Mouse (Mus musculus) forebrain, embryonic 13.5 days (tissue): ENCODE results near the gene Pias1. TPM values are rescaled to one million over a fixed set of nuclear protein-coding genes. Genes with fewer than 3 reads are reported as not detected.
"Not testable (repeated sequence)": the region's sequence is repeated elsewhere in the genome, so short reads cannot be mapped to it uniquely, and the experiment has no call there.

ENCODE experiments used
- ATAC-seq: fragments of 200-750 bp; cut with Nextera tagmentation; 2 replicates; pipeline ENCODE4 v1.8.0; 2017
- H3K27ac ChIP-seq: fragments of 300-500 bp; sonication (generic); 2 replicates; pipeline ENCODE4 v1.5.1; 2015; ENCODE audit warnings: inconsistent platforms, mild to moderate bottlenecking, moderate library complexity
- H3K27me3 ChIP-seq: fragments of 300-500 bp; sonication (generic); 2 replicates; pipeline ENCODE4 v1.6.1; 2015; ENCODE audit warnings: mild to moderate bottlenecking, inconsistent platforms
- H3K36me3 ChIP-seq: fragments of 300-500 bp; sonication (generic); 2 replicates; pipeline ENCODE4 v1.6.1; 2015; ENCODE audit warnings: mild to moderate bottlenecking, inconsistent platforms; ENCODE audit not compliant: poor library complexity, severe bottlenecking
- H3K4me1 ChIP-seq: fragments of 300-500 bp; sonication (generic); 2 replicates; pipeline ENCODE4 v1.6.1; 2015; ENCODE audit warnings: inconsistent platforms
- H3K4me2 ChIP-seq: fragments of 300-500 bp; sonication (generic); 2 replicates; pipeline ENCODE4 v1.6.1; 2015; ENCODE audit warnings: inconsistent platforms, mild to moderate bottlenecking, moderate library complexity
- H3K4me3 ChIP-seq: fragments of 300-500 bp; sonication (generic); 2 replicates; pipeline ENCODE4 v1.5.1; 2015; ENCODE audit warnings: mild to moderate bottlenecking, inconsistent platforms
- H3K9ac ChIP-seq: fragments of 300-500 bp; sonication (generic); 2 replicates; pipeline ENCODE4 v1.6.1; 2015; ENCODE audit warnings: mild to moderate bottlenecking, inconsistent platforms
- H3K9me3 ChIP-seq: fragments of 300-500 bp; sonication (generic); replicated peaks from 2 replicates; pipeline ENCODE4 v1.6.1; 2016; ENCODE audit warnings: inconsistent platforms
- WGBS: fragments of 180-500 bp; shearing (Covaris S2); methylation state at CpG from one replicate; pipeline ENCODE4 v1.1.7; 2015; 5-methylcytosine and 5-hydroxymethylcytosine counted together
- polyA plus RNA-seq: library from polyadenylated mRNA; unstranded; fragments of >200 nt; fragmentation: Nextera tagmentation; extraction: Ambion mirVana; gene quantifications from 2 replicates; pipeline ENCODE4 v1.2.1, GENCODE M21; 2015

The Pias1 gene
- polyA plus RNA-seq, 1 experiment from 2014 or later = 57.1 TPM

GRCm38 (mm10) chr9:62877825-62878224 is 109.9 kb downstream of the Pias1 start:
- no peak overlapping the region for H3K4me2 ChIP-seq
- no peak overlapping the region for H3K4me3 ChIP-seq
- H3K36me3 ChIP-seq = peaks cover 27% of the 10 kb centered on the region
- WGBS = 85% methylated on average over 2 of the region's 2 CpGs
- no peaks in the 10 kb centered on the region for H3K27me3 ChIP-seq
- no peak overlapping the region for H3K9ac ChIP-seq
- no peak for ATAC-seq
- H3K27ac ChIP-seq = no peak overlapping the region
- no peaks in the 10 kb centered on the region for H3K4me1 ChIP-seq
- no peaks in the 10 kb centered on the region for H3K9me3 ChIP-seq

DNA sequence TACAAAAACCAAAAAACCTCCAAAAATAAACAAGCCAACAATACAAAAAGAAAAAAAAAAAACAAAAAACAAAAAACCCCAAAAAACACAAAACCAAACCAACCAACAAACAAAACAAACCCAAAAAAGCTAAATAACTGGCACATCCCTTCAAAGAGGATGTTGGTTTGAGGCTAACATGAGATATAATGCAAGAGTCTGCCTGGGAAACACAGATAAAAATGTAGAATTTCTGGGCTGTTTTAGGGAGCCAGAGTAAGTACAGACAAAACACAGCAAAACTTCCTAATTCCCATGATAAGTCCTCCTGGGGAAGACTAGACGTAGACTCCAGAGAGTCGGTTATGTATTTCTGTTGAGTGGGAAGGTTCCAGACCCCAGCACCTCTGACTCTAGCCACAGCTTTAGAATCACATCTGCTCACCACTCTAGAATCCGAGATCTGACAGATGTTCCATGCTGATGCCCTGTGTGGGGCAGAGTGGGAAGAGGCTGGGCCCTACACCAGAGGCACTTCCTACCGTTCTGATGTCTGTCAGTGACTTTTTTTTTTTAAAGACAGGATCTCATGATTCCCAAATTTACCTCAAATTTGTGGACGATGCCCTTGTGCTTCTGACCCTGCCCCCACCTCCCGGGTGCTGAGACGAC is 110.6 kb downstream of the Pias1 start:
- no peaks in the 10 kb centered on the region for H3K4me1 ChIP-seq
- H3K4me2 ChIP-seq = no peak overlapping the region
- no peaks in the 10 kb centered on the region for H3K27me3 ChIP-seq
- no peak overlapping the region for H3K27ac ChIP-seq
- WGBS = 93% methylated on average over 7 of the region's 7 CpGs
- peaks cover 21% of the 10 kb centered on the region for H3K36me3 ChIP-seq
- H3K9ac ChIP-seq = no peak overlapping the region
- no peaks in the 10 kb centered on the region for H3K9me3 ChIP-seq
- ATAC-seq = no peak
- H3K4me3 ChIP-seq = no peak overlapping the region

DNA sequence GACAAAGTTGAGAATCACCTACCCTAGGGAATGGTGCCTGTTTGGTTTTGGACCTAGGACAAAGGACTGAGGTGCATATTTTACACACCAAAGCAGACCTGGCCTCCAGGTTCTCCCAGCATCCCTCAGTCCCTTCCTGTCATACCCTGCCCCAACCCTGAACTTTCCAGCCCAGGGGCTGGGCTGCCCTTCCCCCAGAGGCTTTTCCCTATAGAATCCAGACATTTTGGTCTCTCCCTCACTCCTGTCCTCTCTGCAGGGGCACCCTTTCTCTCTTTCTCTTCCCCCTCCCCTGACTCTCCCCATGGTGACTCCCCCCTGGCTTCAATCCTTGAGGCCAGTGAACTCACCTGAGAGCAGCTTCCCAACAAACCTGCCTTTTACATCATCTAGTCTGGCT is 117.0 kb downstream of the Pias1 start:
- no peak overlapping the region for H3K27ac ChIP-seq
- H3K4me2 ChIP-seq = no peak overlapping the region
- H3K4me1 ChIP-seq = no peaks in the 10 kb centered on the region
- H3K36me3 ChIP-seq = no peaks in the 10 kb centered on the region
- H3K27me3 ChIP-seq = no peaks in the 10 kb centered on the region
- no peak for ATAC-seq
- no peak overlapping the region for H3K9ac ChIP-seq
- no peaks in the 10 kb centered on the region for H3K9me3 ChIP-seq
- no peak overlapping the region for H3K4me3 ChIP-seq

DNA sequence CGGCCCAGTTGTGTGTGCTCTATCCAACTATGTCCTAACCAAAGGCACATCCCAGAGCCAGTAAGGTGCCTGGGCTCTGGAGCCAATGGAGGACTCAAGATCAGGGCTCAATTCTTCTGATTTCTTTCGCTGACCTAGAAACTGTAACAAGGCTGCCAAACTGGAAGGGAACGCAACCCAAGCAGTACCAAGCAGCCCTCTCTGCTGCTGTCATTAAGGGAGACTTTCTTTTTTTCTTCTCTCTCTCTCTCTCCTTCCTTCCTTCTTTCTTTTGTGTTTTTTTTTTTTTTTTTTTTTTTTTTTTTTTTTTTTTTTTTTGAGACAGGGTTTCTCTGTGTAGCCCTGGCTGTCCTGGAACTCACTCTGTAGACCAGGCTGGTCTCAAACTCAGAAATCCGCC is 118.5 kb downstream of the Pias1 start:
- 90% methylated on average over 4 of the region's 4 CpGs for WGBS

GRCm38 (mm10) chr9:62860866-62861265 is 126.9 kb downstream of the Pias1 start:
- Histone ChIP-seq H3K4me3 (no peak overlapping the region), H3K4me2 (no peak overlapping the region), H3K9me3 (no peaks in the 10 kb centered on the region), H3K36me3 (no peaks in the 10 kb centered on the region), H3K9ac (no peak overlapping the region), H3K27me3 (peaks cover 12% of the 10 kb centered on the region; the same call in 1 of the 2 replicates), H3K4me1 (peaks cover 11% of the 10 kb centered on the region), H3K27ac (no peak overlapping the region)
- 53% methylated on average over 4 of the region's 4 CpGs for WGBS
- ATAC-seq = no peak

More for the DNA sequence above, 118.5 kb downstream of the Pias1 start:
- not testable (repeated sequence) for H3K4me2 ChIP-seq, H3K4me3 ChIP-seq, H3K9ac ChIP-seq, ATAC-seq, H3K9me3 ChIP-seq, H3K27me3 ChIP-seq, H3K27ac ChIP-seq, H3K36me3 ChIP-seq, H3K4me1 ChIP-seq

GRCm38 (mm10) chr9:62860102-62860501 is 127.6 kb downstream of the Pias1 start:
- H3K4me2 ChIP-seq, H3K4me3 ChIP-seq, H3K27ac ChIP-seq, H3K9me3 ChIP-seq, H3K9ac ChIP-seq, H3K36me3 ChIP-seq, ATAC-seq: not testable (repeated sequence)
- H3K27me3 ChIP-seq = peaks cover 12% of the 10 kb centered on the region; the same call in 1 of the 2 replicates
- 65% methylated on average over 7 of the region's 7 CpGs for WGBS
- peaks cover 11% of the 10 kb centered on the region for H3K4me1 ChIP-seq

DNA sequence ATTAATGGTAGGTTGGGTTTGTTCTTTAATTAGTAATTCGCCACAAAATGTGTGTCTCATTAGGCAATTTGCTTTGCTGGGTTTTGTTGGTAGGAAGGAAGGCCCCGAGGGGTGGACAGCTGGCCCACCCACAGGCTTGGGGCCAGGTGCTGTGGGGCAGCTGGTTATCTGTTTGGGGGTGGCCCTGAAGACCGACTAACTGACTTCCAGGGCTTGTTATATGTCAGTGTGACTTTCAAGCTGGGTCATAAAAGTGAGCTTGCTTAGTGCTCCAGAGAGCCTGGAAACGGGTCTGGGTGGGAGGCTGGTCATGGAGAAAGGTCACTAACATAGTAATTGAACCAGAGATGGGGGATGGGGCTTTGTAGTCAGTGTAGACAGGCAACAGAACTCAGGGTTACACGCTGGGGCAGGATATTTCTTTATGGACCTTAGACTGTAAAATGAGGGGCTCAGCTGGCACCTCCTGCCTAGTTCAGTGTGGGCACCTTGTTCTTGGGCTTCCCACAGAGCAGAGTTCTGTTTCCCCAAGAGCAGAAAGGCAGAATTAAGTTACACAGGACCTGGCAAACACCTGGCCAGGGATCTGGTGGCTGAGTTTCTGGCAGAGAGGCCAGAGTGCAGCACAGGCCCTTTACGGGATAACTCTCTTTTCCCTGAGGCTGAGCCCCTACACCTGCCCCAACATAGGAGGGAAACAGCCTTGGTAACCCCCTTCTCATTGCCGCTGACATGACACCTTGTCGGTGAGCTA is 129.3 kb downstream of the Pias1 start:
- H3K4me1 ChIP-seq = peaks cover 11% of the 10 kb centered on the region
- H3K27ac ChIP-seq = no peak overlapping the region
- H3K4me2 ChIP-seq = no peak overlapping the region
- WGBS = 58% methylated on average over 8 of the region's 8 CpGs
- no peaks in the 10 kb centered on the region for H3K9me3 ChIP-seq
- peaks cover 12% of the 10 kb centered on the region; the same call in 1 of the 2 replicates for H3K27me3 ChIP-seq
- no peak overlapping the region for H3K9ac ChIP-seq
- no peak overlapping the region for H3K4me3 ChIP-seq
- no peak for ATAC-seq
- H3K36me3 ChIP-seq = no peaks in the 10 kb centered on the region

GRCm38 (mm10) chr9:62857719-62858261 is 129.9 kb downstream of the Pias1 start, which contains the start of gene Calml4:
Calml4 (plus strand) TSS chr9:62858080.
- no peak within 1 kb of the TSS for H3K27ac ChIP-seq
- WGBS = 56% methylated on average over 18 of the region's 20 CpGs
- H3K4me3 ChIP-seq = no peak within 1 kb of the TSS
- H3K4me1 ChIP-seq = peaks cover 11% of the 10 kb centered on the region
- H3K4me2 ChIP-seq = no peak within 1 kb of the TSS
- H3K36me3 ChIP-seq = no peaks in the 10 kb centered on the region
- no peaks in the 10 kb centered on the region for H3K9me3 ChIP-seq
- ATAC-seq = no peak
- no peak within 1 kb of the TSS for H3K9ac ChIP-seq
- peaks cover 12% of the 10 kb centered on the region; the same call in 1 of the 2 replicates for H3K27me3 ChIP-seq

DNA sequence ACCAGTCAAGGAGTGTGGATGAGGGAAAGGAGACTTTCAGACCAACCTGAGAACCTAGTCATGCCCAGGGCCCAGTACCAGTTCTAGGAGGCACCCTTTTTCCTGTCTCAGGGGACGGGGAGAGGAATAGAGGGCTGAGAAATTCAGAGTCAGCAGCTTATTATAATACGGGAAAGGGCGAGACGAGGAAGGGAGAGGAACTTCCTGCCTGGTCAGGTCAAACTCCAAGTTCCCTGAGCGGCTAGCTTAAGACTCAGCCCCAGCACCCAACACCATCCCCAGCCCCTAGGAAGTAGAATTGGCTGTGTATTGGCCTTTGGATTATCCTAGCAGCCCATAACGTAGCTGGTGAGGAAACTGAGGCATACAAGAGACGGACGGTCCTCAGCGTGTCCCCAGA is 130.5 kb downstream of the Pias1 start:
- no peak overlapping the region for H3K9ac ChIP-seq
- H3K27ac ChIP-seq = no peak overlapping the region
- H3K4me2 ChIP-seq = no peak overlapping the region
- no peak for ATAC-seq
- H3K4me3 ChIP-seq = no peak overlapping the region
- H3K27me3 ChIP-seq = peaks cover 12% of the 10 kb centered on the region; the same call in 1 of the 2 replicates
- H3K4me1 ChIP-seq = peaks cover 11% of the 10 kb centered on the region
- H3K36me3 ChIP-seq = no peaks in the 10 kb centered on the region
- WGBS = 83% methylated on average over 9 of the region's 9 CpGs
- H3K9me3 ChIP-seq = no peaks in the 10 kb centered on the region

- WGBS = 52% methylated on average over 4 of the region's 4 CpGs
Measured at GRCm38 (mm10) chr9:62854483-62854882, 133.2 kb downstream of the Pias1 start.

GRCm38 (mm10) chr9:62851571-62851970 is 136.2 kb downstream of the Pias1 start:
- Histone ChIP-seq H3K4me1 (no peaks in the 10 kb centered on the region), H3K27ac (no peak overlapping the region), H3K4me2 (no peak overlapping the region), H3K36me3 (no peaks in the 10 kb centered on the region; the same call in 1 of the 2 replicates), H3K9me3 (no peaks in the 10 kb centered on the region), H3K9ac (no peak overlapping the region), H3K27me3 (no peaks in the 10 kb centered on the region), H3K4me3 (no peak overlapping the region)
- 79% methylated on average over 2 of the region's 2 CpGs for WGBS
- no peak for ATAC-seq

More at GRCm38 (mm10) chr9:62854483-62854882, 133.2 kb downstream of the Pias1 start:
- Histone ChIP-seq H3K36me3 (no peaks in the 10 kb centered on the region; the same call in 1 of the 2 replicates), H3K27ac (no peak overlapping the region), H3K4me2 (no peak overlapping the region), H3K4me3 (no peak overlapping the region), H3K4me1 (peaks cover 11% of the 10 kb centered on the region), H3K9ac (no peak overlapping the region), H3K27me3 (0 out of 2 replicates have a peak, but pooled peaks cover 8% of the 10 kb centered on the region), H3K9me3 (no peaks in the 10 kb centered on the region)
- no peak for ATAC-seq

- H3K9ac ChIP-seq = no peak overlapping the region
- no peaks in the 10 kb centered on the region for H3K9me3 ChIP-seq
- 81% methylated on average over 3 of the region's 3 CpGs for WGBS
- H3K36me3 ChIP-seq = no peaks in the 10 kb centered on the region; the same call in 1 of the 2 replicates
- no peak overlapping the region for H3K27ac ChIP-seq
- H3K4me2 ChIP-seq = no peak overlapping the region
- no peak overlapping the region for H3K4me3 ChIP-seq
- no peaks in the 10 kb centered on the region for H3K27me3 ChIP-seq
- ATAC-seq = no peak
- H3K4me1 ChIP-seq = no peaks in the 10 kb centered on the region
Measured at GRCm38 (mm10) chr9:62848641-62849040, 139.1 kb downstream of the Pias1 start.
